Mouse (Mus musculus) forebrain, postnatal 0 days (tissue): ENCODE results near the gene Pde4d. TPM values are rescaled to one million over a fixed set of nuclear protein-coding genes. Genes with fewer than 3 reads are reported as not detected.

Experiments used
- ATAC-seq: fragments of 200-750 bp; cut with Nextera tagmentation; 2 replicates; pipeline ENCODE4 v1.8.0; 2017; ENCODE audit warnings: mild to moderate bottlenecking, moderate library complexity
- DNase-seq: peaks from one replicate; pipeline ENCODE4 v3.0.0-alpha.2; 2015
- H3K27ac ChIP-seq: fragments of 300-500 bp; sonication (generic); 2 replicates; pipeline ENCODE4 v1.5.1; 2014; ENCODE audit warnings: low read depth, mild to moderate bottlenecking, antibody characterized with exemption, low read length, moderate library complexity, mixed read lengths
- H3K27me3 ChIP-seq: fragments of 300-500 bp; sonication (generic); 2 replicates; pipeline ENCODE4 v1.6.1; 2014; ENCODE audit warnings: mild to moderate bottlenecking, low read length, mixed read lengths; ENCODE audit not compliant: insufficient read depth
- H3K36me3 ChIP-seq: fragments of 300-500 bp; sonication (generic); 2 replicates; pipeline ENCODE4 v1.6.1; 2014; ENCODE audit warnings: mild to moderate bottlenecking, moderate library complexity; ENCODE audit not compliant: insufficient read depth
- H3K4me1 ChIP-seq: fragments of 300-500 bp; sonication (generic); 2 replicates; pipeline ENCODE4 v1.6.1; 2014; ENCODE audit warnings: antibody characterized with exemption; ENCODE audit not compliant: insufficient read depth
- H3K4me2 ChIP-seq: fragments of 300-500 bp; sonication (generic); 2 replicates; pipeline ENCODE4 v1.6.1; 2014; ENCODE audit warnings: low read depth, mild to moderate bottlenecking, moderate library complexity
- H3K4me3 ChIP-seq: fragments of 300-500 bp; sonication (generic); 2 replicates; pipeline ENCODE4 v1.5.1; 2014; ENCODE audit warnings: low read depth, low read length, mixed read lengths
- H3K9ac ChIP-seq: fragments of 300-500 bp; sonication (generic); 2 replicates; pipeline ENCODE4 v1.6.1; 2014; ENCODE audit warnings: mild to moderate bottlenecking
- H3K9me3 ChIP-seq: fragments of 300-500 bp; sonication (generic); 2 replicates; pipeline ENCODE4 v1.6.1; 2016; ENCODE audit warnings: low read length
- CTCF ChIP-seq: sonication (generic); IDR thresholded peaks from 2 replicates; pipeline ENCODE4 v1.5.1; 2016; ENCODE audit warnings: antibody characterized with exemption, control low read depth, low read depth
- WGBS: fragments of 180-500 bp; shearing (Covaris S2); extraction: QIAGEN DNeasy Blood & Tissue Kit; methylation state at CpG from one replicate; pipeline ENCODE4 v1.1.7; 2014; 5-methylcytosine and 5-hydroxymethylcytosine counted together
- polyA plus RNA-seq: library from polyadenylated mRNA; unstranded; fragments of >200 nt; fragmentation: Nextera tagmentation; extraction: Ambion mirVana; gene quantifications from 2 replicates; pipeline ENCODE4 v1.2.1, GENCODE M21; 2015
- total RNA-seq: library from RNA; depleted of rRNA; stranded (reverse); fragments of >200 nt; gene quantifications from 2 replicates; pipeline ENCODE4 v1.2.3, GENCODE M21; 2014

The Pde4d gene
- total and polyA plus RNA-seq, 2 experiments from 2014 or later = 13.2 to 78.8 TPM

- H3K9ac ChIP-seq = no peak overlapping the region
- WGBS = 74% methylated on average over 17 of the region's 17 CpGs
- TF ChIP-seq CTCF = no peak
These were observed 1471.7 kb downstream of the Pde4d start for GRCm38 (mm10) chr13:109921336-109922038.

GRCm38 (mm10) chr13:109922228-109922627 is 1472.5 kb downstream of the Pde4d start:
- H3K4me3 ChIP-seq = no peak overlapping the region
- H3K4me1 ChIP-seq = no peaks in the 10 kb centered on the region
- peak; percentile 89 for DNase-seq
- no peaks in the 10 kb centered on the region for H3K9me3 ChIP-seq
- no peak overlapping the region for H3K27ac ChIP-seq
- no peaks in the 10 kb centered on the region for H3K27me3 ChIP-seq
- H3K36me3 ChIP-seq = no peaks in the 10 kb centered on the region
- TF ChIP-seq CTCF = peak; percentile 81
- H3K4me2 ChIP-seq = no peak overlapping the region
- 0 out of 2 replicates have a peak, but pooled peaks have one; percentile 13 for ATAC-seq
- under 1% methylated on average over 4 of the region's 4 CpGs for WGBS
- H3K9ac ChIP-seq = no peak overlapping the region

More at GRCm38 (mm10) chr13:109921336-109922038, 1471.7 kb downstream of the Pde4d start:
- Histone ChIP-seq H3K36me3 (no peaks in the 10 kb centered on the region), H3K4me3 (no peak overlapping the region), H3K4me1 (no peaks in the 10 kb centered on the region), H3K9me3 (no peaks in the 10 kb centered on the region), H3K27ac (no peak overlapping the region), H3K27me3 (no peaks in the 10 kb centered on the region), H3K4me2 (no peak overlapping the region)
- ATAC-seq (no peak), DNase-seq (no peak)

- Histone ChIP-seq H3K4me3 (no peak overlapping the region), H3K36me3 (no peaks in the 10 kb centered on the region), H3K27ac (no peak overlapping the region), H3K9ac (no peak overlapping the region), H3K4me2 (no peak overlapping the region), H3K9me3 (no peaks in the 10 kb centered on the region), H3K4me1 (no peaks in the 10 kb centered on the region), H3K27me3 (no peaks in the 10 kb centered on the region)
- no peak for DNase-seq
- WGBS = 84% methylated on average over 12 of the region's 12 CpGs
- TF ChIP-seq CTCF = no peak
- no peak for ATAC-seq
These were observed 1473.0 kb downstream of the Pde4d start for GRCm38 (mm10) chr13:109922782-109923181.

GRCm38 (mm10) chr13:109924771-109925170 is 1475.0 kb downstream of the Pde4d start:
- peaks cover 13% of the 10 kb centered on the region; the same call in 1 of the 2 replicates for H3K4me1 ChIP-seq
- ATAC-seq = no peak
- H3K9ac ChIP-seq = no peak overlapping the region
- no peaks in the 10 kb centered on the region for H3K27me3 ChIP-seq
- DNase-seq = no peak
- H3K4me3 ChIP-seq = no peak overlapping the region
- TF ChIP-seq CTCF = no peak
- H3K4me2 ChIP-seq = no peak overlapping the region
- 92% methylated on average over 15 of the region's 15 CpGs for whole genome bisulfite sequencing
- H3K36me3 ChIP-seq = no peaks in the 10 kb centered on the region
- H3K9me3 ChIP-seq = no peaks in the 10 kb centered on the region
- no peak overlapping the region for H3K27ac ChIP-seq

GRCm38 (mm10) chr13:109926277-109926920 is 1476.7 kb downstream of the Pde4d start:
- Histone ChIP-seq H3K27me3 (no peaks in the 10 kb centered on the region), H3K4me1 (peaks cover 14% of the 10 kb centered on the region; the same call in 1 of the 2 replicates), H3K36me3 (no peaks in the 10 kb centered on the region), H3K4me2 (peak overlapping the region; percentile 49), H3K4me3 (peak overlapping the region; percentile 45), H3K9me3 (no peaks in the 10 kb centered on the region), H3K27ac (peak overlapping the region; percentile 80), H3K9ac (peak overlapping the region; percentile 36)
- peak; percentile 95 for DNase-seq
- 11% methylated on average over 15 of the region's 15 CpGs for WGBS
- ATAC-seq = peak; percentile 98
- no peak for TF ChIP-seq CTCF

- no peaks in the 10 kb centered on the region for H3K9me3 ChIP-seq
- H3K4me3 ChIP-seq = peak overlapping the region; percentile 45
- 41% methylated on average over 2 of the region's 2 CpGs for WGBS
- DNase-seq (peak; percentile 74), ATAC-seq (peak; percentile 21; the same call in 1 of the 2 replicates)
- H3K4me2 ChIP-seq = peak overlapping the region; percentile 49
- H3K9ac ChIP-seq = peak overlapping the region; percentile 51
- no peak for TF ChIP-seq CTCF
- peaks cover 14% of the 10 kb centered on the region; the same call in 1 of the 2 replicates for H3K4me1 ChIP-seq
- no peaks in the 10 kb centered on the region for H3K36me3 ChIP-seq
- peak overlapping the region; percentile 75 for H3K27ac ChIP-seq
- H3K27me3 ChIP-seq = no peaks in the 10 kb centered on the region
These were observed 1478.0 kb downstream of the Pde4d start for GRCm38 (mm10) chr13:109927782-109928181.

GRCm38 (mm10) chr13:109932688-109933087 is 1482.9 kb downstream of the Pde4d start:
- ATAC-seq (no peak), DNase-seq (no peak)
- no peak overlapping the region for H3K4me2 ChIP-seq
- peaks cover 14% of the 10 kb centered on the region; the same call in 1 of the 2 replicates for H3K4me1 ChIP-seq
- H3K36me3 ChIP-seq = peaks cover 18% of the 10 kb centered on the region
- no peak overlapping the region for H3K4me3 ChIP-seq
- H3K9me3 ChIP-seq = no peaks in the 10 kb centered on the region
- 90% methylated on average over 13 of the region's 13 CpGs for WGBS
- no peak overlapping the region for H3K27ac ChIP-seq
- TF ChIP-seq CTCF = no peak
- no peaks in the 10 kb centered on the region for H3K27me3 ChIP-seq
- no peak overlapping the region for H3K9ac ChIP-seq
